Mouse (Mus musculus) heart, embryonic 12.5 days (tissue): ENCODE measurements around the gene Polr1d. TPM values are rescaled to one million over a fixed set of nuclear protein-coding genes. Genes with fewer than 3 reads are reported as not detected.

Experiments used
- ATAC-seq: fragments of 200-750 bp; cut with Nextera tagmentation; 2 replicates; pipeline ENCODE4 v1.8.0; 2017; ENCODE audit warnings: moderate TSS enrichment, moderate library complexity; ENCODE audit not compliant: insufficient number of reproducible peaks, low FRiP score
- H3K27ac ChIP-seq: fragments of 300-500 bp; sonication (generic); 2 replicates; pipeline ENCODE4 v1.5.1; 2016; ENCODE audit warnings: mild to moderate bottlenecking, moderate library complexity; ENCODE audit not compliant: poor library complexity, severe bottlenecking
- H3K27me3 ChIP-seq: fragments of 300-500 bp; sonication (generic); replicated peaks from 2 replicates; pipeline ENCODE4 v1.6.1; 2016; ENCODE audit warnings: mild to moderate bottlenecking, moderate library complexity
- H3K36me3 ChIP-seq: fragments of 300-500 bp; sonication (generic); 2 replicates; pipeline ENCODE4 v1.6.1; 2016; ENCODE audit warnings: mild to moderate bottlenecking, moderate library complexity
- H3K4me1 ChIP-seq: fragments of 300-500 bp; sonication (generic); replicated peaks from 2 replicates; pipeline ENCODE4 v1.6.1; 2016; ENCODE audit warnings: mild to moderate bottlenecking
- H3K4me2 ChIP-seq: fragments of 300-500 bp; sonication (generic); 2 replicates; pipeline ENCODE4 v1.6.1; 2016; ENCODE audit warnings: mild to moderate bottlenecking, moderate library complexity
- H3K4me3 ChIP-seq: fragments of 300-500 bp; sonication (generic); 2 replicates; pipeline ENCODE4 v1.5.1; 2016; ENCODE audit warnings: mild to moderate bottlenecking
- H3K9ac ChIP-seq: fragments of 300-500 bp; sonication (generic); 2 replicates; pipeline ENCODE4 v1.6.1; 2016; ENCODE audit warnings: mild to moderate bottlenecking, moderate library complexity
- H3K9me3 ChIP-seq: fragments of 300-500 bp; sonication (generic); replicated peaks from 2 replicates; pipeline ENCODE4 v1.6.1; 2016; ENCODE audit warnings: mild to moderate bottlenecking, moderate library complexity
- WGBS: fragments of 180-500 bp; shearing (Covaris S2); methylation state at CpG from one replicate; pipeline ENCODE4 v1.1.7; 2016; 5-methylcytosine and 5-hydroxymethylcytosine counted together
- polyA plus RNA-seq: library from polyadenylated mRNA; unstranded; fragments of >200 nt; fragmentation: Nextera tagmentation; extraction: Ambion mirVana; gene quantifications from 2 replicates; pipeline ENCODE4 v1.2.1, GENCODE M21; 2016

Gene Polr1d
- polyA plus RNA-seq, 1 experiment from 2014 or later = 94.0 TPM

DNA sequence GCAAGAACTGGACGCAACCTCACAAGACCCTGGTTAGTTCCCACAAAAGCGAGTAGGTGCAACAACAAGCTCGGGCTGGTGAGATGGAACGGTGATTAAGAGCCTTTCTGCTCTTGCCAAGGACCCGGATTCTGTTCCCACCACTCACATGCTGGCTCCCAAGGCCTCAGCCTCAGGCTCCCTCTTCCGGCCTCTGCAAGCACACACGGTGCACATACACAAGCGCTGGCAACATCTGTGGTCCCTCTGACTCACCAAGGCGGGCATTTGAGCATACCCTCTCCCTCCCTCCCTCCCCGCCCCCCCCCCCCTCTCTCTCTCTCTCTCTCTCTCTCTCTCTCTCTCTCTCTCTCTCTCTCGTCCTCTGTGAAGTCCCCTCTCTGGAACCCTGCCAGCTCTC lies 31.5 kb upstream of the Polr1d start:
- no peak overlapping the region for H3K27ac ChIP-seq
- WGBS = 68% methylated on average over 10 of the region's 11 CpGs
- H3K4me1 ChIP-seq = peaks cover 33% of the 10 kb centered on the region
- no peak overlapping the region for H3K4me2 ChIP-seq
- H3K4me3 ChIP-seq = no peak overlapping the region
- H3K36me3 ChIP-seq = peaks cover 19% of the 10 kb centered on the region
- H3K27me3 ChIP-seq = no peaks in the 10 kb centered on the region
- no peak overlapping the region for H3K9ac ChIP-seq
- no peaks in the 10 kb centered on the region for H3K9me3 ChIP-seq
- ATAC-seq = no peak

GRCm38 (mm10) chr5:147045929-147046328 lies 30.9 kb upstream of the Polr1d start:
- Histone ChIP-seq H3K4me1 (peaks cover 32% of the 10 kb centered on the region), H3K27me3 (no peaks in the 10 kb centered on the region), H3K27ac (no peak overlapping the region), H3K4me2 (no peak overlapping the region), H3K9ac (no peak overlapping the region), H3K4me3 (no peak overlapping the region), H3K36me3 (peaks cover 13% of the 10 kb centered on the region), H3K9me3 (no peaks in the 10 kb centered on the region)
- 55% methylated on average over 11 of the region's 11 CpGs for WGBS
- ATAC-seq = no peak

- whole genome bisulfite sequencing = 73% methylated on average over 19 of the region's 19 CpGs
- H3K27me3 ChIP-seq = no peaks in the 10 kb centered on the region
- no peak overlapping the region for H3K9ac ChIP-seq
- ATAC-seq = no peak
- no peak overlapping the region for H3K4me3 ChIP-seq
- no peak overlapping the region for H3K27ac ChIP-seq
- no peak overlapping the region for H3K4me2 ChIP-seq
- no peaks in the 10 kb centered on the region for H3K36me3 ChIP-seq
- H3K4me1 ChIP-seq = peaks cover 55% of the 10 kb centered on the region
- H3K9me3 ChIP-seq = no peaks in the 10 kb centered on the region
Measured at GRCm38 (mm10) chr5:147049544-147050209, 27.2 kb upstream of the Polr1d start.

DNA sequence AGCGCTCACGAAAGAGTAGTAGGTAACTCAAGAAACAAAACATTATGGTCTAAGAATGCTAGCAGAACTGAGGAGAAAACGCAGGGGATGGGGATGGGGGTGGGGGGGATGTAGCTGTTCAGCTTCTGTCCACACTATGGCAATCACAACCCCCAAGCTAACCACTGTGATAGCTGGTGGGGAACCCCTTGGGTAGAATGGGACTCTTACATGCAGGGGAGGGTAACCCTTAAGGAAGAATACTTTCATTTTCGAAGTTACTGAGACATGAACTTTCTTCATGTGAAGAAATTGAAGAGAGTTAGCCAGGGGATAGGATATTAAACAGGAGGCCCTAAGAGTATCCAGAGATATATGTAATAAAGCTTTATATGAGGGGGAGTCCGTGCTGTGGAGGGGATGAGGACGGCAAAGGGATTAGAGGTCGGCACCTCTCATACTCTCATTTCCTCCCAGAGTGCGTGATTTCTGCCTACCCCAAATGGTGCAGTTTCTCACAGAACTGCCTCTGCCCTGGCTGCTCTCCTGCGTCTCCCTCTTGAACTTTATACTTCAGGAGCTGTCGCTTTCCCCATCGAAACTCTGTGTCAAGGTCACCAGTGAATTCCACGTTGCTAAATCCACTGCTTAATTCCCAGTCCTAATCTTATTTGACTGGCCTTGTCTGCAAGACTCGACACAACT lies 25.9 kb upstream of the Polr1d start:
- Histone ChIP-seq H3K9me3 (no peaks in the 10 kb centered on the region), H3K27ac (no peak overlapping the region), H3K36me3 (no peaks in the 10 kb centered on the region), H3K9ac (0 out of 2 replicates have a peak overlapping the region, but pooled peaks have one; percentile 8), H3K4me2 (peak overlapping the region; percentile 24; the same call in 1 of the 2 replicates), H3K4me3 (no peak overlapping the region), H3K4me1 (peaks cover 54% of the 10 kb centered on the region), H3K27me3 (no peaks in the 10 kb centered on the region)
- no peak for ATAC-seq
- 62% methylated on average over 13 of the region's 13 CpGs for WGBS

DNA sequence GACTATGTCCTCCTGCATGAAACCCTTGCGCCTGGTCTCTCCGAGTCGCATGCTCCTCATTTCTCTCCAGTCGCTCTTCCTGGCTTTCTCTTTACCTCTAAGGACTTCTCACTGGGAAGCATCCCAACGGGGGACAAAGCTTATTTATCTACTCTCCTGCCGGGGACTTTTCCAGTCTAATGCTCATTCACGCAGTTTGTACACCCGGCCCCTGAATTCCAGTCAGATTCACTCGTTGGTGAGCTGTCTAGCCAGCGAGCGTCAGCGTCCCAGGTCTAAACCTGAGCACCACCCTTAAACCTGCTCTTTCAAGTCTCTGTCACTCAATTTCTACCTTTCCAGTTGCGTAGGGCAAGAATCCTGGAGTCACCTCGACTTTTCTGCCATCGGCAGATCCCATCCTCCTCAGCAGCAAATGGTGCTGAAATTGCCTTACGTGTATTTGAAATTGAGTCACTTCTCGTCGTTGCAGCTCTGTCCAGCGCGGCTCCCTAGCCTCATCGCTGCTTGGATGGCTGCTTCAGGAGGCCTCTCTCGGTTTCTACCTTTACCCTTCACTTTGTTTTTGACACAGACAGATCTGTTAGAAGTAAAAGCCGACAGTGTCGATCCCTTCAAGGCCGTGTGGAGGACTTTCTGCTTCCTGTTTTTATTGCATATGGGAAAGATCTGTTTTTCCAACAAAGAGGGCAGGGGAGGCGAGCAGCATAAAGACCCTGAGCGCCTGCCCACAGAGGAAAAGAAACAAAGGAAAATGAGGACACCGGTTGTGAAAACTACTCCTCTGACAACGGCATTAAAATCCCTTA lies 25.1 kb upstream of the Polr1d start:
- no peaks in the 10 kb centered on the region for H3K36me3 ChIP-seq
- H3K4me3 ChIP-seq = no peak overlapping the region
- no peak for ATAC-seq

GRCm38 (mm10) chr5:147052309-147052558 lies 24.6 kb upstream of the Polr1d start:
- H3K9me3 ChIP-seq = no peaks in the 10 kb centered on the region
- no peak for ATAC-seq
- no peaks in the 10 kb centered on the region for H3K27me3 ChIP-seq
- no peak overlapping the region for H3K4me2 ChIP-seq
- peaks cover 61% of the 10 kb centered on the region for H3K4me1 ChIP-seq
- H3K4me3 ChIP-seq = no peak overlapping the region
- WGBS = 67% methylated on average over 4 of the region's 4 CpGs
- H3K36me3 ChIP-seq = no peaks in the 10 kb centered on the region
- no peak overlapping the region for H3K27ac ChIP-seq
- H3K9ac ChIP-seq = no peak overlapping the region

More for the DNA sequence above, 25.1 kb upstream of the Polr1d start:
- 0 out of 2 replicates have a peak overlapping the region, but pooled peaks have one; percentile 8 for H3K9ac ChIP-seq
- WGBS = 53% methylated on average over 29 of the region's 29 CpGs
- no peak overlapping the region for H3K27ac ChIP-seq
- peak overlapping the region; percentile 24 for H3K4me2 ChIP-seq
- H3K9me3 ChIP-seq = no peaks in the 10 kb centered on the region
- H3K4me1 ChIP-seq = peaks cover 56% of the 10 kb centered on the region
- no peaks in the 10 kb centered on the region for H3K27me3 ChIP-seq

DNA sequence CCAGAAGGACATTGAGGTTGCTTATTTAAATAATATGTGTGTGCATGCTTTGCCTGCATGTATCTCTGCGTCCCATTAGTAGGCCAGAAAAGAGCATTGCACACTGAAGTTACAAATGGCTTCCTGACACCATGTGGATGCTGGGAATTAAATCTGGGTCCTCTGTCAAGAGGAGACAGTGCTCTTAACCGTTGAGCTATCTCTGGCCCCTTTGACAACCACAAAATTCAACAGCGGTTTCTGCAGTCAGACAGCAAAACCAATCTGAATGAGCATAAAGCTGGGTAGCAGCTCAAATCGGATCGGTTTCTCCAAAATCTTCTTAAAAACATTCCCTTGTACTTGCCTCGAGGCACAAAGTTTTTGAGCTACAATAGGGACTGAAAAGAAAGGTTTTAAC lies 23.8 kb upstream of the Polr1d start:
- H3K9ac ChIP-seq = no peak overlapping the region
- peaks cover 68% of the 10 kb centered on the region for H3K4me1 ChIP-seq
- H3K27me3 ChIP-seq = no peaks in the 10 kb centered on the region
- no peak overlapping the region for H3K4me3 ChIP-seq
- H3K27ac ChIP-seq = no peak overlapping the region
- ATAC-seq = no peak
- no peaks in the 10 kb centered on the region for H3K36me3 ChIP-seq
- WGBS = 85% methylated on average over 6 of the region's 6 CpGs
- no peak overlapping the region for H3K4me2 ChIP-seq
- H3K9me3 ChIP-seq = no peaks in the 10 kb centered on the region

DNA sequence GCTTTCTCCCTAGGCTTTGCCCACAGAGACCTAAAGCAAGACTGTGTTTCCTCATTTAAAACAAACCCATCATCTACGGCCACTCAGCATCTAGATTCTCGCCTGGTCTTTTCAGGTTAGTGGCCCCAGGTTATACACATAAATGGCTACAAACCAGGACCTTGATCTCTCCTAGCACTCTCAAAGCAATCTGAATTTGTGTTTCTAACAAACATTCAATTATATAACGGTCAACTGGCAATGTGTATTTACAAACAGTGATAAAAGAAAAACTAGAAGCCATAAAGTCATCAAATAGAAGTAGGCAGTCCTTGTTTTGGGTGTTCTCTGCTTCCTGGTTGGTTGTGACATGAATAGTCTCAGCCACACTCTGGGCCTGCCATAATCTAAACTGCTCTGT lies 23.4 kb upstream of the Polr1d start:
- no peak for ATAC-seq
- Histone ChIP-seq H3K27ac (no peak overlapping the region), H3K9ac (no peak overlapping the region), H3K4me1 (peaks cover 72% of the 10 kb centered on the region), H3K4me2 (no peak overlapping the region), H3K4me3 (no peak overlapping the region), H3K27me3 (no peaks in the 10 kb centered on the region), H3K36me3 (no peaks in the 10 kb centered on the region), H3K9me3 (no peaks in the 10 kb centered on the region)
- 82% methylated on average over 3 of the region's 3 CpGs for WGBS

DNA sequence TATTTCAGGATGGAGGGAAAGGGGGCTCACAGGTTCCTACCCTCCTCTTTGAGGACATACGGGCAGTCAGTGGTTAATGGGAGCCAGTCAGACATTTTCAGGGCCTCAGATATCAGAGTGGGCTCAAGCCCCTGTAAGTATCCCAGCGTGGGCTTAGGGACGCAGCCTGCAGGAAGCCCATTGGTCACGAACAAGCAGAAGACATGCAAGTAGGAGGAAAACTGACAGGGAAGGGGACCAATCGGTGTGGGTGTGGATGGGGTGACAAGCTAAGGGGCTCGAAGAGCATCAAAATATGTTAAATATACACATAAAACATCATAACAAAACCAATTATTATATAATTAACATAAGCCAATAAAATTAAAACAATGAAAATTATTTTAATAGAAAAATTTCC lies 22.5 kb upstream of the Polr1d start:
- Histone ChIP-seq H3K27ac (no peak overlapping the region), H3K27me3 (no peaks in the 10 kb centered on the region), H3K4me1 (peaks cover 71% of the 10 kb centered on the region), H3K9ac (no peak overlapping the region), H3K9me3 (no peaks in the 10 kb centered on the region), H3K4me2 (no peak overlapping the region), H3K4me3 (no peak overlapping the region), H3K36me3 (no peaks in the 10 kb centered on the region)
- no peak for ATAC-seq
- 70% methylated on average over 6 of the region's 6 CpGs for WGBS

DNA sequence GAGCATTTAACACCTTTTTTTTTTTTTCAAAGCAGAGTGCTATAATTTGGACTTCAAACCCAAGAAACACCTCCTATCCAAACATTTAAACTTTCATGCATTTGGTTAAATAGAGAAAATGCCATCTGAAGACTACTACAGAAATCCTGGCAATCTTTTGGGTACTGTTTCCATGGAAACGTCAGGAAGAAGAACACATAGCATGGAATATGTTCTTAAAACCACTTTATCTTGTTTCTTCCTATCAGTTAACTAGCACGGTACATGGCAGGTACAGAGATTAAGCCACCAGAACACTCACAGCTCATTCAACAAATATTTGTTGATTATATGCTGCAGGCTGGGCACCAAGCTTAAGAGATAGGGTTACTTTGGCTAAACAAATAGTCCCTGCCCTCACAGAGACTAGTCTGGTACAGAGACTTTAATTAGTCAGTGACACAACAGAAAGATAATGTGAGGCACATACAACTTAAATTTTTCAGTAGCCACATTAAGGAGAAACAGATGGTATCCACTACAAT lies 22.0 kb upstream of the Polr1d start:
- H3K9ac ChIP-seq = no peak overlapping the region
- no peaks in the 10 kb centered on the region for H3K27me3 ChIP-seq
- H3K4me2 ChIP-seq = no peak overlapping the region
- WGBS = 31% methylated on average over 2 of the region's 2 CpGs
- H3K9me3 ChIP-seq = no peaks in the 10 kb centered on the region
- H3K27ac ChIP-seq = no peak overlapping the region
- H3K4me1 ChIP-seq = peaks cover 69% of the 10 kb centered on the region
- no peak overlapping the region for H3K4me3 ChIP-seq
- ATAC-seq = no peak
- no peaks in the 10 kb centered on the region for H3K36me3 ChIP-seq

DNA sequence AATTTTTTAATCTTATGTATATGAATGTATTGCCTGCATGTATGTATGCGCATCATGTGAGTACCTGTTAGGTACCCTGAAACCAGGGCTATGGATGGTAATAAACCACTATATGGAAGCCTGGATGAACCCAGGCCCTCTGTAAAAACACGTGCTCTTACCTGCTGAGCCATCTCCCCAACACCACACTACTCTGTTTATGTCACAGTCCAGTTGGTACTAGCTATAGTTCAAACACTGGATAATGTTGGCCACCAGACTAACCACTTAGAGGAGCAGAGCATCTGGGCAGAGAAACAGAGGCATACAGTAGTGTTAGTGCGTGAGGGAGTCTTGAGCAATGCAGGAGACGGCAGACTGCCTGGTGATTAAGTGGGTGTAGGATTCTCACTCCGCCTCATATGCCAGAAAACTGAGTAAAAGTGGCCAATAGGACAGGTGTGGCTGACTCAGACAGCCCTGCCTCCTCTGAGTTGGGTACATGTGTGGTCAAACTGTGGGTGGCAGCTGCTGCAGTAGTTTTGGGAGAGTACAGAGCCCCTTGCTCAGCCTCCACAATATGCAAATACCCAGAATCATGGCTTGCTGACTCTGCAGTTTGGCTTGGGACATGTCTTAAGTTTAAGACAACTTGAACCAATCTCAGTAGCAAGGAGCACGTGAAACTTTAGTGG lies 21.1 kb upstream of the Polr1d start:
- Histone ChIP-seq H3K4me1 (peaks cover 68% of the 10 kb centered on the region), H3K9ac (no peak overlapping the region), H3K4me2 (no peak overlapping the region), H3K9me3 (no peaks in the 10 kb centered on the region), H3K36me3 (no peaks in the 10 kb centered on the region), H3K4me3 (no peak overlapping the region), H3K27ac (no peak overlapping the region), H3K27me3 (no peaks in the 10 kb centered on the region)
- no peak for ATAC-seq
- 85% methylated on average over 6 of the region's 6 CpGs for WGBS
